ENCODE assay signal across 9 mouse cellular contexts in genomic region chr3:127004860-127005633, GRCm38 (mm10).
DNase-seq lines count a peak whose midpoint lies in the region; ATAC-seq and TF ChIP-seq lines count a peak whose summit lies in the region.
"Had no signal": no experiment of that assay in that cellular context is flagged by ENCODE, and none has a peak within 500 bp of the region (broad histone marks: within the 10 kb centered on the region; RNA-seq: fewer than 3 reads in every experiment).

No protein-coding gene starts in this region.

- H3K4me3 ChIP-seq in heart, embryonic 11.5 days (ENCODE audit: low read depth, low read length), result no peak overlapping the region
- no peak overlapping the region for H3K4me3 ChIP-seq in hindbrain, postnatal 0 days (ENCODE audit: low read length)
- H3K4me3 ChIP-seq in liver, embryonic 14.5 days (ENCODE audit: insufficient read depth in 1 of 2, low read depth in 2 of 2, low read length in 2 of 2), result no peak overlapping the region
- H3K4me3 ChIP-seq: lung, embryonic 15.5 days had no signal

- TF ChIP-seq CTCF in hindbrain, postnatal 0 days (IDR thresholded peaks at IDR 0.05; ENCODE audit: low read depth), result peak; percentile 44; the same call in 1 of the 2 replicates
- no peak for TF ChIP-seq CTCF in liver, embryonic 14.5 days (IDR thresholded peaks at IDR 0.05; ENCODE audit: low read depth)

- DNase-seq in heart, adult 18-20 months, result peak; percentile 44 to 66
- peak; percentile 36 for DNase-seq in embryo, embryonic 10.5 days (ENCODE audit: low spot score)
- peak; percentile 32 for DNase-seq in hindbrain, postnatal 0 days (ENCODE audit: low spot score)
- no peak for DNase-seq in liver, embryonic 14.5 days (ENCODE audit: low read depth in 3 of 3, low spot score in 3 of 3)
- no peak for DNase-seq in thymus, postnatal 10 days (ENCODE audit: low spot score in 2 of 2)
- no peak for DNase-seq in left cerebral cortex, adult 9 months (ENCODE audit: low spot score in 2 of 2)

- 75% methylated on average over 9 of the region's 9 CpGs for WGBS in heart, embryonic 11.5 days (ENCODE audit: insufficient replicate concordance)
- 76% methylated on average over 9 of the region's 9 CpGs for WGBS in hindbrain, postnatal 0 days
- 56% methylated on average over 9 of the region's 9 CpGs for WGBS in liver, embryonic 14.5 days (ENCODE audit: insufficient replicate concordance)

- no peak for ATAC-seq in heart, embryonic 11.5 days (replicated peaks; ENCODE audit: insufficient number of reproducible peaks, low FRiP score, low TSS enrichment)
- peak; percentile 50 for ATAC-seq in hindbrain, postnatal 0 days
- peak; percentile 56 for ATAC-seq in liver, embryonic 14.5 days (ENCODE audit: insufficient read depth)
- no peak for ATAC-seq in megakaryocyte, adult 5-6 weeks (ENCODE audit: poor library complexity, severe bottlenecking)

- no peak overlapping the region for H3K9ac ChIP-seq in heart, embryonic 11.5 days (ENCODE audit: low read depth, low read length)
- no peak overlapping the region for H3K9ac ChIP-seq in hindbrain, postnatal 0 days (replicated peaks; ENCODE audit: low read length)
- no peak overlapping the region for H3K9ac ChIP-seq in liver, embryonic 14.5 days (replicated peaks)
- H3K9ac ChIP-seq: lung, embryonic 15.5 days had no signal

- H3K27ac ChIP-seq in heart, embryonic 11.5 days (ENCODE audit: low read depth, low read length), result no peak overlapping the region
- no peak overlapping the region for H3K27ac ChIP-seq in hindbrain, postnatal 0 days
- no peak overlapping the region for H3K27ac ChIP-seq in liver, embryonic 14.5 days
- H3K27ac ChIP-seq: lung, embryonic 15.5 days had no signal

- H3K4me1 ChIP-seq in heart, embryonic 11.5 days (ENCODE audit: control insufficient read depth, insufficient read depth, low read length), result no peaks in the 10 kb centered on the region
- H3K4me1 ChIP-seq in hindbrain, postnatal 0 days (ENCODE audit: insufficient read depth, low read length), result no peaks in the 10 kb centered on the region
- no peaks in the 10 kb centered on the region for H3K4me1 ChIP-seq in liver, embryonic 14.5 days (replicated peaks; ENCODE audit: control insufficient read depth in 2 of 2, insufficient read depth in 2 of 2, low read length in 1 of 2)
- H3K4me1 ChIP-seq: lung, embryonic 15.5 days had no signal

- no peaks in the 10 kb centered on the region for H3K9me3 ChIP-seq in heart, embryonic 11.5 days (replicated peaks; ENCODE audit: control insufficient read depth, low read length)
- no peaks in the 10 kb centered on the region for H3K9me3 ChIP-seq in hindbrain, postnatal 0 days (ENCODE audit: low read length)
- H3K9me3 ChIP-seq in liver, embryonic 14.5 days (ENCODE audit: control insufficient read depth, low read length), result no peaks in the 10 kb centered on the region
- H3K9me3 ChIP-seq: lung, embryonic 15.5 days had no signal

- no peaks in the 10 kb centered on the region for H3K27me3 ChIP-seq in heart, embryonic 11.5 days (ENCODE audit: control insufficient read depth, insufficient read depth, low read length)
- H3K27me3 ChIP-seq in hindbrain, postnatal 0 days (ENCODE audit: insufficient read depth, low read length), result no peaks in the 10 kb centered on the region
- H3K27me3 ChIP-seq in liver, embryonic 14.5 days (ENCODE audit: control insufficient read depth, insufficient read depth, low read length), result no peaks in the 10 kb centered on the region
- H3K27me3 ChIP-seq: lung, embryonic 15.5 days had no signal

- 0 out of 2 replicates have a peak, but pooled peaks cover 4% of the 10 kb centered on the region for H3K36me3 ChIP-seq in heart, embryonic 11.5 days (ENCODE audit: control insufficient read depth, insufficient read depth, low read length)
- H3K36me3 ChIP-seq in hindbrain, postnatal 0 days (ENCODE audit: insufficient read depth, low read length), result peaks cover 15% of the 10 kb centered on the region
- no peaks in the 10 kb centered on the region for H3K36me3 ChIP-seq in liver, embryonic 14.5 days (replicated peaks; ENCODE audit: control insufficient read depth, insufficient read depth, low read depth)
- H3K36me3 ChIP-seq: lung, embryonic 15.5 days had no signal

- H3K4me2 ChIP-seq in heart, embryonic 11.5 days, result no peak overlapping the region
- no peak overlapping the region for H3K4me2 ChIP-seq in hindbrain, postnatal 0 days (ENCODE audit: low read depth, low read length)
- no peak overlapping the region for H3K4me2 ChIP-seq in liver, embryonic 14.5 days (ENCODE audit: low read depth)
- H3K4me2 ChIP-seq: lung, embryonic 15.5 days had no signal

- no peak for TF ChIP-seq EP300 in liver, embryonic 14.5 days (IDR thresholded peaks at IDR 0.05; ENCODE audit: low read depth)

Comparison
In these comparisons a context has a peak if more than half of its experiments do, and no peak if none do; other contexts are left out.
1. DNase-seq: peak in heart, adult 18-20 months (2 of 2), embryo, embryonic 10.5 days (single experiment) and hindbrain, postnatal 0 days (single experiment); none in liver, embryonic 14.5 days (0 of 3), thymus, postnatal 10 days (0 of 2) and left cerebral cortex, adult 9 months (0 of 2).
2. ATAC-seq: peak in hindbrain, postnatal 0 days (single experiment) and liver, embryonic 14.5 days (single experiment); none in heart, embryonic 11.5 days (single experiment) and megakaryocyte, adult 5-6 weeks (single experiment).